Mouse (Mus musculus): ENCODE measurements around the gene Dip2b. TPM values are rescaled to one million over a fixed set of nuclear protein-coding genes. Genes with fewer than 3 reads are reported as not detected.

The Dip2b gene
- polyA plus RNA-seq, 1 experiment: 7.4 TPM

DNA sequence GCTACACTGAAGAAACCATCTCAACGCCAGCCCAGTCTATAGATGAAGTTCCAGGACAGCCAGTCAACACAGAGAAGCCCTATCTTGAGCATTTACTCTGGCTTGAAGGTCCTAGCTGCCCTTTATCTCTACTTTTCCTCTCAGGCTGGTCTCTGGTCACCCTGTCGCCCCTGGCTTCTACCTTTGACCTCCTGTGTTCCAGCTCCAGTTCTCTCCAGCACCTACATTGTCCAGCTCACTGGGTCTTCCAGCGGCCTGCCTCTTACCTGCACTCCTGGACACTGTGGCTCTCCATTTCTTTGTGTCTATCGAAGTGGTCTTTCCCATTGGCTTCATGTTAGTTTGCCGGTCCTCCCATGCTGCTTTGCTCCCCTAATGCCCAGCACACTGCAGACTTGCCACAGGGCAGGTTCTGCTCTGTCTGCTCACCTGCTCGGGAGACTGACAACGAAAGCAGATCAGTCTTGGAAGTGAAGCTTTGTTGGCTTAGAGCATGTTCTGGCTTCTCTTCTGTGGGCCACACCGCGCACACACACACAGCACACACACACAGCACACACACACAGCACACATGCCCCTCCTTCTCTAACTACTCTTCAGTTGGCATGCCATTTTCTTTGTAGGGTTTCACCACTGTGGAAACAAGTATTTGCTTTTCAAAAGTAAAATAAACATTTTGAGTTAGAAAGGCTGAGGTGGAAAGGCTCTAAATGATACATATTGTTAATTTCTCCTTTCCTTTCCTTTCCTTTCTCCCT lies 35.4 kb downstream of the Dip2b start:
- no peaks in the 10 kb centered on the region for H3K79me3 ChIP-seq (ENCODE audit: low read depth)
- no peak overlapping the region for H3ac ChIP-seq (ENCODE audit: control insufficient read depth, insufficient read length, low read depth)
- no peaks in the 10 kb centered on the region for H3K36me3 ChIP-seq (ENCODE audit: control insufficient read depth, insufficient read depth)
- no peak overlapping the region for H3K4me3 ChIP-seq (ENCODE audit: insufficient read depth, poor library complexity, severe bottlenecking)
- TF ChIP-seq MAX (IDR thresholded peaks at IDR 0.05) (no peak), MYOD1 (IDR thresholded peaks at IDR 0.05; ENCODE audit: control insufficient read depth, insufficient read length, low read depth) (no peak), FOSL1 (IDR thresholded peaks at IDR 0.05; ENCODE audit: insufficient read depth, low read length, poor library complexity, severe bottlenecking) (no peak), USF1 (IDR thresholded peaks at IDR 0.05; ENCODE audit: low read depth) (no peak), CEBPB (IDR thresholded peaks at IDR 0.05; ENCODE audit: low read depth) (no peak), CTCF (IDR thresholded peaks at IDR 0.05; ENCODE audit: control insufficient read depth, insufficient read depth, insufficient read length) (no peak), MYOG (IDR thresholded peaks at IDR 0.05; ENCODE audit: control insufficient read depth, extremely low read depth, insufficient read length) (no peak)
- peaks cover 28% of the 10 kb centered on the region for H3K79me2 ChIP-seq (ENCODE audit: control insufficient read depth, insufficient read depth)
- no peaks in the 10 kb centered on the region for H3K27me3 ChIP-seq (ENCODE audit: control insufficient read depth, insufficient read depth, insufficient read length)

DNA sequence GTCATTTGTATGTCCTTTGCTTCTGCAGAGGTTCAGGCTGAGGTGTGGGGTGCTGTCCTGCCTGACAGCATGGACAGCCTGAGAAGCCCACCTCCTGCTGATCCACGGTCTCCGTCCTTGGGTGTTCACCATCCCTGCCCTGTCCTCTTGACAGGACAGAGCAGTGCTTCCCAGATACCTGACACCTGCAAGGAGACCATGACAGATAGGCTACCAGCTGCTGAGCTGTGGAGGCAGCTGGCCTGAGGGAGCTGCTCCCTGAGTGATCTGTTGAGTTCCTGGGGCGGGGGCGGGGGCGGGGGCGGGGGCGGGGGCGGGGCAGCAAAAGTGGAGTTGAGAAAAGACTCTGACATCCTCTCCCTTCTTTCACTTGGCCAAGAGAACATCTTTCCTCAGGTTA lies 36.3 kb downstream of the Dip2b start:
- H3ac ChIP-seq (ENCODE audit: control insufficient read depth, insufficient read length, low read depth): no peak overlapping the region
- TF ChIP-seq MYOD1 (IDR thresholded peaks at IDR 0.05; ENCODE audit: control insufficient read depth, insufficient read length, low read depth): no peak
- no peak for TF ChIP-seq MAX (IDR thresholded peaks at IDR 0.05)
- TF ChIP-seq CTCF (IDR thresholded peaks at IDR 0.05; ENCODE audit: control insufficient read depth, insufficient read depth, insufficient read length): no peak
- no peak for TF ChIP-seq MYOG (IDR thresholded peaks at IDR 0.05; ENCODE audit: control insufficient read depth, extremely low read depth, insufficient read length)
- no peak for TF ChIP-seq USF1 (IDR thresholded peaks at IDR 0.05; ENCODE audit: low read depth)
- no peak for TF ChIP-seq FOSL1 (IDR thresholded peaks at IDR 0.05; ENCODE audit: insufficient read depth, low read length, poor library complexity, severe bottlenecking)
- TF ChIP-seq CEBPB (IDR thresholded peaks at IDR 0.05; ENCODE audit: low read depth): no peak

DNA sequence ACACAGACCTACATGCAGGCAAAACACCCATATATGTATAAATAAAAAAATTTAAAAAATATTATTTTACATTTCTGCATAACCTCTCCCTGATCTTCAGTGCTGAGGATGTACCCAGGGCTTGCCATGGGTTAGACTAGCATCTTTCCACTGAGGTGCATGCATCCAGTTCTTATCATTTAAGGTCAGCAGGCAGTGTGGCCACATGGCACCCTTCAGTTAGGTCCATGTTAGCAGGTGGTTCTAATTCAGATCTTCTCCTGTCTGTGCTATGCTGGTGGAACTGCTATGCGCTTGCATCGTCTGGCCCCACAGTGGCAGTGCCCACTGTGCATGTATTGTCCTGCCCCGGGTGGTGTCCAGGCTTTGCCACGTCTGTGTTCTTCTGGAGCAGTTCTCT lies 37.9 kb downstream of the Dip2b start:
- Histone ChIP-seq H3K4me3 (ENCODE audit: insufficient read depth, poor library complexity, severe bottlenecking) (no peak overlapping the region), H3K79me2 (ENCODE audit: control insufficient read depth, insufficient read depth) (peaks cover 33% of the 10 kb centered on the region), H3K79me3 (ENCODE audit: low read depth) (no peaks in the 10 kb centered on the region), H3K27me3 (ENCODE audit: control insufficient read depth, insufficient read depth, insufficient read length) (no peaks in the 10 kb centered on the region), H3K36me3 (ENCODE audit: control insufficient read depth, insufficient read depth) (no peaks in the 10 kb centered on the region), H3ac (ENCODE audit: control insufficient read depth, insufficient read length, low read depth) (no peak overlapping the region)
- TF ChIP-seq USF1 (IDR thresholded peaks at IDR 0.05; ENCODE audit: low read depth) (no peak), MYOG (IDR thresholded peaks at IDR 0.05; ENCODE audit: control insufficient read depth, extremely low read depth, insufficient read length) (no peak), CEBPB (IDR thresholded peaks at IDR 0.05; ENCODE audit: low read depth) (no peak), FOSL1 (IDR thresholded peaks at IDR 0.05; ENCODE audit: insufficient read depth, low read length, poor library complexity, severe bottlenecking) (no peak), MAX (IDR thresholded peaks at IDR 0.05) (no peak)

More for the DNA sequence above, 36.3 kb downstream of the Dip2b start:
- Histone ChIP-seq H3K79me2 (ENCODE audit: control insufficient read depth, insufficient read depth) (peaks cover 33% of the 10 kb centered on the region), H3K27me3 (ENCODE audit: control insufficient read depth, insufficient read depth, insufficient read length) (no peaks in the 10 kb centered on the region), H3K36me3 (ENCODE audit: control insufficient read depth, insufficient read depth) (no peaks in the 10 kb centered on the region), H3K4me3 (ENCODE audit: insufficient read depth, poor library complexity, severe bottlenecking) (no peak overlapping the region), H3K79me3 (ENCODE audit: low read depth) (no peaks in the 10 kb centered on the region)

DNA sequence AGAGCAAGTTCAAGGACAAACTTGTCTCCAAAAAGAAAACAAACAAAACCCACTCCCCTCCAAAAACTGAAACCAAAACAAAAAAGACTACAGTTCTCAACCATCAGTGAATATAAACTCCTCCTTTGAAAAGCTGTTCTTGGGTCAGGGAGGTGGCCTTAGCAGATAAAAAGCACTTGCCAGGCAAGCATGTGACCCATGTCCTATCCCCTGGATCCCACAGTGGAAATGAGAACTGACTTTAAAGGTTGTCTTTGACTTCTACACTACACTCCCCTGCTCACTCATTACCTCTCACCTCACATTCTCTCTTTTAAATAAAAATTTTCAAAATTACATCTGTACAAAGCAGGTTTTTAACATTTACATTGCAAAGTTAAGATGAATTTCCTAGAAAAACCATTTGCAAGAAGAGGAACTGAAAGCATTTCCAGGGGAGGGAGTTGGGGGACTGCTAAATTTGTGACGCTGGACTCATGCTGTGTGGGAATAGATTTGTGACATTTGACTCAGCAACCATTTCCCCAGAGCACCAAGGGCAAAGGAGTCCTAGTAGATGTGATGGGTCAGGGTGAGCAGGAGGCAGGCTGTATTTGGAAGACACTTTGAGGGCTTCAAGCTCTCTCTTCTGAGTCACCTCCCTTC lies 42.5 kb downstream of the Dip2b start:
- no peak overlapping the region for H3K4me3 ChIP-seq (ENCODE audit: insufficient read depth, poor library complexity, severe bottlenecking)
- no peaks in the 10 kb centered on the region for H3K79me3 ChIP-seq (ENCODE audit: low read depth)
- no peaks in the 10 kb centered on the region for H3K27me3 ChIP-seq (ENCODE audit: control insufficient read depth, insufficient read depth, insufficient read length)
- H3K79me2 ChIP-seq (ENCODE audit: control insufficient read depth, insufficient read depth): peaks cover 47% of the 10 kb centered on the region
- TF ChIP-seq CEBPB (IDR thresholded peaks at IDR 0.05; ENCODE audit: low read depth): no peak
- no peak for TF ChIP-seq MYOD1 (IDR thresholded peaks at IDR 0.05; ENCODE audit: control insufficient read depth, insufficient read length, low read depth)
- no peaks in the 10 kb centered on the region for H3K36me3 ChIP-seq (ENCODE audit: control insufficient read depth, insufficient read depth)
- H3ac ChIP-seq (ENCODE audit: control insufficient read depth, insufficient read length, low read depth): no peak overlapping the region

DNA sequence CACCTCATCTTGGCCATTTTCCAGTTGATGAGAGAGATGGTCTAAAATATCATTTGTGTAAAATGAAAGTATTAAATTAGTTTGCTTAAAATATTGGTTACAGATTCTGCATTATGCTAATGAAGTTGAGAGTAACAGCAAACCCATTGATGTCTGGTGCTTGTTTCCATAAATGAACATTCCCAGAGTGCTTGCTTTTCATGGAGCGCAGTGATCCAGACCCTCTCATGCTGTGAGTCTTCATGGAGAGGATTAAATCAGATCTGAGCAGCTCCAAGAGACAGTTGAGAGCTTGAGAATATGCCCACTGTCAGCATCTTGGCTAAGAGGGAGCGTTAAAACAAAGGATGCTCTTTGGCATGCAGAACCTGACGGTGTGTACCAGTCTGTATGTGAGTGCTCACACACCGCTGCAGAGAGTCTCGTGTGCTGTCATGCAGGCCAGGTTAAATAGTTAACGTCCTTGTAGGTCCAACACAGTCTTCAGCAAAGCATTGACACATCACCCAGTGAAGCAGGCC lies 43.1 kb downstream of the Dip2b start:
- Histone ChIP-seq H3K79me2 (ENCODE audit: control insufficient read depth, insufficient read depth) (peaks cover 44% of the 10 kb centered on the region), H3K36me3 (ENCODE audit: control insufficient read depth, insufficient read depth) (no peaks in the 10 kb centered on the region), H3K79me3 (ENCODE audit: low read depth) (no peaks in the 10 kb centered on the region), H3K27me3 (ENCODE audit: control insufficient read depth, insufficient read depth, insufficient read length) (no peaks in the 10 kb centered on the region), H3ac (ENCODE audit: control insufficient read depth, insufficient read length, low read depth) (no peak overlapping the region), H3K4me3 (ENCODE audit: insufficient read depth, poor library complexity, severe bottlenecking) (no peak overlapping the region)
- TF ChIP-seq CEBPB (IDR thresholded peaks at IDR 0.05; ENCODE audit: low read depth): no peak
- no peak for TF ChIP-seq MYOG (IDR thresholded peaks at IDR 0.05; ENCODE audit: control insufficient read depth, extremely low read depth, insufficient read length)
- TF ChIP-seq CTCF (IDR thresholded peaks at IDR 0.05; ENCODE audit: control insufficient read depth, insufficient read depth, insufficient read length): no peak
- TF ChIP-seq FOSL1 (IDR thresholded peaks at IDR 0.05; ENCODE audit: insufficient read depth, low read length, poor library complexity, severe bottlenecking): no peak
- no peak for TF ChIP-seq MAX (IDR thresholded peaks at IDR 0.05)
- TF ChIP-seq MYOD1 (IDR thresholded peaks at IDR 0.05; ENCODE audit: control insufficient read depth, insufficient read length, low read depth): no peak
- no peak for TF ChIP-seq USF1 (IDR thresholded peaks at IDR 0.05; ENCODE audit: low read depth)
